Mouse (Mus musculus) liver, adult 2 months (tissue): ENCODE results near the gene Ncoa6.

ENCODE experiments used
- CTCF ChIP-seq: fragments of 200-500 bp; IDR thresholded peaks from 2 replicates; pipeline ENCODE4 v1.5.1; 2011; ENCODE audit warnings: low read depth, low read length, control low read depth
- POLR2A ChIP-seq: fragments of 200-500 bp; IDR thresholded peaks from 2 replicates; pipeline ENCODE4 v1.6.1; 2011; ENCODE audit warnings: low read length, control low read depth; ENCODE audit not compliant: insufficient read depth; ENCODE audit errors: extremely low read depth

DNA sequence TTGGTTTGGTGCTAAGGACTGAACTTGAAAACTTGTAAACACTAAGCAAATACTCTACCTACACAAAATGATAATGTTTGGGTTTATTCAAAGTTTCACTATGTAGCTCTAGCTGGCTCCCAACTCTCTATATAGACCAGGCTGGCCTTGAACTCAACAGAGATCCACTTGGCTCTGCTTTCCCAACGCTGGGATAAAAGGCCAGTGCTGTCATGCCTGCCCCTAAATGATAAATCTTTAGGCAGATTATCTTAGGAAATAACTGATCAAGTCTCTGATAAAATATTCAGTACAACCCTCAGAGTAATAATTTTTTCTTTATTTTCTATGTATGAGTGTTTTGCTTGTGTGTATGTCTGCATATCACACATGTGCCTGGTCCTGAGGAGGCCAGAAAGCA lies 127.0 kb downstream of the Ncoa6 start:
- no peak for TF ChIP-seq CTCF
- no peak for TF ChIP-seq POLR2A
